Mouse (Mus musculus): ENCODE data around the gene Rabgef1. TPM values are rescaled to one million over a fixed set of nuclear protein-coding genes. Genes with fewer than 3 reads are reported as not detected.

Rabgef1 gene
- total and polyA plus RNA-seq, 3 experiments = 25.8 to 35.1 TPM; not detected in 1

DNA sequence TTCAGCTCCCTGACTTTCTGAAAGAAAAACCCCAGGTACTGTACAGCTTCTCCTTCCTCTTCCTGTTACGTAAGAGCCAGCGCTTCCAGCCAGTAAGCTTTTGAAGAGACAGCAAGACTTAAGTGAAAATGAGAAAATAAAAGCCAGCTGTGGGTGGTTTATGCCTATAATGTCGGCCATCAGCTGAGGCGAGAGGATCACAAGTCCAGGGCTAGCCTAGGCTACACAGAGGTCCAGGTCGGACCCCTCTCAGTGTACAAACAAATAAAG, 42.1 kb upstream of the Rabgef1 start:
- no peaks in the 10 kb centered on the region for H3K27me3 ChIP-seq (ENCODE audit: control insufficient read depth in 1 of 2, insufficient read depth in 2 of 2, low read length in 2 of 2)
- TF ChIP-seq TAL1 (IDR thresholded peaks at IDR 0.05; ENCODE audit: low read length) (no peak), MYC (IDR thresholded peaks at IDR 0.05; ENCODE audit: low read depth, low read length) (no peak), TCF12 (IDR thresholded peaks at IDR 0.05; ENCODE audit: low read depth, low read length) (no peak), EP300 (IDR thresholded peaks at IDR 0.05; ENCODE audit: low read depth in 1 of 2, low read length in 2 of 2) (no peak), KAT2A (conservative IDR thresholded peaks at IDR 0.05; ENCODE audit: low read depth, low read length) (no peak), UBTF (IDR thresholded peaks at IDR 0.05; ENCODE audit: borderline replicate concordance, insufficient read depth, low read depth, low read length) (no peak), ZNF384 (IDR thresholded peaks at IDR 0.05; ENCODE audit: low read depth, low read length) (no peak), SIN3A (IDR thresholded peaks at IDR 0.05; ENCODE audit: low read length) (no peak), ETS1 (IDR thresholded peaks at IDR 0.05; ENCODE audit: low read depth, low read length) (no peak), RCOR1 (IDR thresholded peaks at IDR 0.05; ENCODE audit: low read depth, low read length) (no peak), POLR2AphosphoS2 (IDR thresholded peaks at IDR 0.05; ENCODE audit: low read length) (no peak), MYB (IDR thresholded peaks at IDR 0.05; ENCODE audit: low read depth, low read length) (no peak), POLR2A (IDR thresholded peaks at IDR 0.05; ENCODE audit: control insufficient read depth in 1 of 2, insufficient read depth in 1 of 2, low read depth in 1 of 2, low read length in 2 of 2, poor library complexity in 1 of 2) (no peak), TBP (IDR thresholded peaks at IDR 0.05; ENCODE audit: low read depth, low read length) (no peak), HCFC1 (IDR thresholded peaks at IDR 0.05; ENCODE audit: low read depth, low read length) (no peak), MXI1 (IDR thresholded peaks at IDR 0.05; ENCODE audit: low read depth, low read length) (no peak), ZKSCAN1 (IDR thresholded peaks at IDR 0.05; ENCODE audit: low read depth, low read length) (no peak)
- no peak for DNase-seq (ENCODE audit: low read depth, low spot score)
- H3K79me2 ChIP-seq (ENCODE audit: control insufficient read depth, insufficient read depth, low read length, poor library complexity) = no peaks in the 10 kb centered on the region
- H3K4me1 ChIP-seq (ENCODE audit: control insufficient read depth in 1 of 2, insufficient read depth in 2 of 2, low read length in 2 of 2) = no peaks in the 10 kb centered on the region
- no peak overlapping the region for H3K4me3 ChIP-seq (ENCODE audit: control insufficient read depth in 1 of 2, insufficient read depth in 1 of 2, low read depth in 2 of 2, low read length in 2 of 2)
- no peak overlapping the region for H3K9ac ChIP-seq (ENCODE audit: control insufficient read depth, low read depth, low read length, poor library complexity, severe bottlenecking)
- H3K27ac ChIP-seq (ENCODE audit: control insufficient read depth, low read depth, low read length) = no peak overlapping the region
- no peaks in the 10 kb centered on the region for H3K9me3 ChIP-seq (replicated peaks; ENCODE audit: insufficient read depth, low read length)
- no peaks in the 10 kb centered on the region for H3K36me3 ChIP-seq (ENCODE audit: control insufficient read depth in 1 of 2, insufficient read depth in 2 of 2, low read length in 2 of 2)

GRCm38 (mm10) chr5:130136597-130136996, 35.0 kb upstream of the Rabgef1 start:
- no peak for TF ChIP-seq CTCF (IDR thresholded peaks at IDR 0.05 in 2 of 3, conservative IDR thresholded peaks at IDR 0.05 in 1 of 3; ENCODE audit: control insufficient read depth in 1 of 3, insufficient read depth in 1 of 3, low read depth in 2 of 3, low read length in 3 of 3, poor library complexity in 1 of 3, severe bottlenecking in 1 of 3)
- no peak for TF ChIP-seq EP300 (IDR thresholded peaks at IDR 0.05; ENCODE audit: low read depth in 1 of 2, low read length in 2 of 2)
- no peak for TF ChIP-seq TCF12 (IDR thresholded peaks at IDR 0.05; ENCODE audit: low read depth, low read length)
- TF ChIP-seq ZMIZ1 (IDR thresholded peaks at IDR 0.05; ENCODE audit: low read depth, low read length) = no peak
- no peak for TF ChIP-seq NRF1 (IDR thresholded peaks at IDR 0.05; ENCODE audit: insufficient read depth, low read depth, low read length, poor library complexity, severe bottlenecking)
- TF ChIP-seq ZC3H11A (IDR thresholded peaks at IDR 0.05; ENCODE audit: low read depth, low read length) = no peak
- TF ChIP-seq TBP (IDR thresholded peaks at IDR 0.05; ENCODE audit: low read depth, low read length) = no peak
- TF ChIP-seq MYB (IDR thresholded peaks at IDR 0.05; ENCODE audit: low read depth, low read length) = no peak
- TF ChIP-seq NELFE (IDR thresholded peaks at IDR 0.05; ENCODE audit: low read depth, low read length) = no peak
- no peak for TF ChIP-seq TAL1 (IDR thresholded peaks at IDR 0.05; ENCODE audit: low read length)
- no peak for TF ChIP-seq ELF1 (IDR thresholded peaks at IDR 0.05; ENCODE audit: low read depth, low read length)
- TF ChIP-seq CHD1 (IDR thresholded peaks at IDR 0.05; ENCODE audit: low read depth, low read length) = no peak
- no peak for TF ChIP-seq HCFC1 (IDR thresholded peaks at IDR 0.05; ENCODE audit: low read depth, low read length)
- TF ChIP-seq ZNF384 (IDR thresholded peaks at IDR 0.05; ENCODE audit: low read depth, low read length) = no peak
- TF ChIP-seq E2F4 (IDR thresholded peaks at IDR 0.05; ENCODE audit: borderline replicate concordance, low read depth, low read length) = no peak
- TF ChIP-seq ZKSCAN1 (IDR thresholded peaks at IDR 0.05; ENCODE audit: low read depth, low read length) = no peak
- no peak for TF ChIP-seq JUND (IDR thresholded peaks at IDR 0.05; ENCODE audit: low read depth, low read length)
- H3K27ac ChIP-seq (ENCODE audit: control insufficient read depth, low read depth, low read length) = no peak overlapping the region
- no peaks in the 10 kb centered on the region for H3K9me3 ChIP-seq (replicated peaks; ENCODE audit: insufficient read depth, low read length)
- H3K4me1 ChIP-seq (ENCODE audit: control insufficient read depth in 1 of 2, insufficient read depth in 2 of 2, low read length in 2 of 2) = no peaks in the 10 kb centered on the region
- no peaks in the 10 kb centered on the region for H3K36me3 ChIP-seq (ENCODE audit: control insufficient read depth in 1 of 2, insufficient read depth in 2 of 2, low read length in 2 of 2)
- no peak for DNase-seq (ENCODE audit: low read depth, low spot score)
- no peaks in the 10 kb centered on the region for H3K79me2 ChIP-seq (ENCODE audit: control insufficient read depth, insufficient read depth, low read length, poor library complexity)
- no peak overlapping the region for H3K9ac ChIP-seq (ENCODE audit: control insufficient read depth, low read depth, low read length, poor library complexity, severe bottlenecking)
- no peaks in the 10 kb centered on the region for H3K27me3 ChIP-seq (ENCODE audit: control insufficient read depth in 1 of 2, insufficient read depth in 2 of 2, low read length in 2 of 2)
- no peak overlapping the region for H3K4me3 ChIP-seq (ENCODE audit: control insufficient read depth in 1 of 2, insufficient read depth in 1 of 2, low read depth in 2 of 2, low read length in 2 of 2)

All from MEL (cell line).